Mouse (Mus musculus) limb, embryonic 12.5 days (tissue): ENCODE measurements around the gene Lysmd1. TPM values are rescaled to one million over a fixed set of nuclear protein-coding genes. Genes with fewer than 3 reads are reported as not detected.
"Not testable (repeated sequence)": the region's sequence is repeated elsewhere in the genome, so short reads cannot be mapped to it uniquely, and the experiment has no call there.

Experiments
- ATAC-seq: fragments of 200-750 bp; cut with Nextera tagmentation; 2 replicates; pipeline ENCODE4 v1.8.0; 2017; ENCODE audit warnings: low read depth, moderate TSS enrichment; ENCODE audit not compliant: insufficient number of reproducible peaks, insufficient read depth, low FRiP score, low TSS enrichment
- H3K27ac ChIP-seq: fragments of 300-500 bp; sonication (generic); 2 replicates; pipeline ENCODE4 v1.5.1; 2016; ENCODE audit warnings: mild to moderate bottlenecking, moderate library complexity
- H3K27me3 ChIP-seq: fragments of 300-500 bp; sonication (generic); 2 replicates; pipeline ENCODE4 v1.6.1; 2016; ENCODE audit warnings: mild to moderate bottlenecking, moderate library complexity
- H3K36me3 ChIP-seq: fragments of 300-500 bp; sonication (generic); 2 replicates; pipeline ENCODE4 v1.6.1; 2016; ENCODE audit warnings: mild to moderate bottlenecking, moderate library complexity
- H3K4me1 ChIP-seq: fragments of 300-500 bp; sonication (generic); replicated peaks from 2 replicates; pipeline ENCODE4 v1.6.1; 2016
- H3K4me2 ChIP-seq: fragments of 300-500 bp; sonication (generic); 2 replicates; pipeline ENCODE4 v1.6.1; 2016; ENCODE audit warnings: mild to moderate bottlenecking, moderate library complexity
- H3K4me3 ChIP-seq: fragments of 300-500 bp; sonication (generic); replicated peaks from 2 replicates; pipeline ENCODE4 v1.5.1; 2016; ENCODE audit warnings: mild to moderate bottlenecking
- H3K9ac ChIP-seq: fragments of 300-500 bp; sonication (generic); replicated peaks from 2 replicates; pipeline ENCODE4 v1.6.1; 2016; ENCODE audit warnings: mild to moderate bottlenecking, moderate library complexity
- H3K9me3 ChIP-seq: fragments of 300-500 bp; sonication (generic); 2 replicates; pipeline ENCODE4 v1.6.1; 2016; ENCODE audit warnings: mild to moderate bottlenecking, moderate library complexity
- WGBS: fragments of 180-500 bp; shearing (Covaris S2); methylation state at CpG from one replicate; pipeline ENCODE4 v1.1.7; 2016; 5-methylcytosine and 5-hydroxymethylcytosine counted together
- polyA plus RNA-seq: library from polyadenylated mRNA; unstranded; fragments of >200 nt; fragmentation: Nextera tagmentation; extraction: Ambion mirVana; gene quantifications from 2 replicates; pipeline ENCODE4 v1.2.1, GENCODE M21; 2016

Lysmd1 gene
- polyA plus RNA-seq, 1 experiment from 2014 or later, result 18.0 TPM

- no peak overlapping the region for H3K9ac ChIP-seq
- H3K4me3 ChIP-seq, result no peak overlapping the region
- H3K27ac ChIP-seq, result no peak overlapping the region
- H3K4me2 ChIP-seq, result no peak overlapping the region
- WGBS, result 72% methylated on average over 2 of the region's 2 CpGs
- no peak for ATAC-seq
- no peaks in the 10 kb centered on the region for H3K4me1 ChIP-seq
- H3K36me3 ChIP-seq, result peaks cover 79% of the 10 kb centered on the region
- H3K9me3 ChIP-seq, result no peaks in the 10 kb centered on the region
- H3K27me3 ChIP-seq, result no peaks in the 10 kb centered on the region
Observed at GRCm38 (mm10) chr3:95117751-95118150, 16.1 kb upstream of the Lysmd1 start.

- Histone ChIP-seq H3K9me3 (no peaks in the 10 kb centered on the region), H3K27ac (0 out of 2 replicates have a peak overlapping the region, but pooled peaks have one; percentile 46), H3K4me1 (peaks cover 15% of the 10 kb centered on the region), H3K4me3 (no peak overlapping the region), H3K9ac (no peak overlapping the region), H3K36me3 (peaks cover 74% of the 10 kb centered on the region), H3K4me2 (no peak overlapping the region), H3K27me3 (no peaks in the 10 kb centered on the region)
- WGBS, result 80% methylated on average over 6 of the region's 6 CpGs
- no peak for ATAC-seq
Observed at GRCm38 (mm10) chr3:95121580-95121979, 12.3 kb upstream of the Lysmd1 start.

- H3K4me2 ChIP-seq, result no peak within 1 kb of the TSS
- 52% methylated on average over 6 of the region's 6 CpGs for WGBS
- H3K27ac ChIP-seq, result peak within 1 kb of the TSS; percentile 8; the same call in 1 of the 2 replicates
- H3K36me3 ChIP-seq, result peaks cover 59% of the 10 kb centered on the region
- peaks cover 18% of the 10 kb centered on the region for H3K4me1 ChIP-seq
- no peak within 1 kb of the TSS for H3K4me3 ChIP-seq
- H3K27me3 ChIP-seq, result no peaks in the 10 kb centered on the region
- 0 out of 2 replicates have a peak, but pooled peaks have one; percentile 16 for ATAC-seq
- no peaks in the 10 kb centered on the region for H3K9me3 ChIP-seq
- H3K9ac ChIP-seq, result 0 out of 2 replicates have a peak within 1 kb of the TSS, but pooled peaks have one; percentile 13
Observed at GRCm38 (mm10) chr3:95124246-95124645, 9.6 kb upstream of the Lysmd1 start, which contains the start of gene Tmod4. TSS of gene Tmod4 (plus strand) at chr3:95124476.

- Histone ChIP-seq H3K4me3 (no peak overlapping the region), H3K27ac (peak overlapping the region; percentile 8; the same call in 1 of the 2 replicates), H3K9ac (0 out of 2 replicates have a peak overlapping the region, but pooled peaks have one; percentile 13), H3K27me3 (no peaks in the 10 kb centered on the region), H3K36me3 (peaks cover 59% of the 10 kb centered on the region), H3K4me2 (no peak overlapping the region), H3K9me3 (no peaks in the 10 kb centered on the region), H3K4me1 (peaks cover 23% of the 10 kb centered on the region)
- 39% methylated on average over 5 of the region's 5 CpGs for WGBS
- ATAC-seq, result no peak
Observed at GRCm38 (mm10) chr3:95124972-95125371, 8.9 kb upstream of the Lysmd1 start.

GRCm38 (mm10) chr3:95129226-95129651 lies 4.6 kb upstream of the Lysmd1 start:
- Histone ChIP-seq H3K9ac (no peak overlapping the region), H3K4me2 (no peak overlapping the region), H3K9me3 (0 out of 2 replicates have a peak, but pooled peaks cover 4% of the 10 kb centered on the region), H3K4me1 (peaks cover 24% of the 10 kb centered on the region), H3K36me3 (peaks cover 38% of the 10 kb centered on the region), H3K4me3 (no peak overlapping the region), H3K27ac (no peak overlapping the region), H3K27me3 (no peaks in the 10 kb centered on the region)
- 34% methylated on average over 6 of the region's 6 CpGs for WGBS
- ATAC-seq, result no peak

GRCm38 (mm10) chr3:95130081-95130480 lies 3.8 kb upstream of the Lysmd1 start:
- Histone ChIP-seq H3K9me3 (0 out of 2 replicates have a peak, but pooled peaks cover 4% of the 10 kb centered on the region), H3K27me3 (no peaks in the 10 kb centered on the region), H3K4me3 (no peak overlapping the region), H3K36me3 (peaks cover 38% of the 10 kb centered on the region), H3K4me1 (peaks cover 18% of the 10 kb centered on the region), H3K9ac (no peak overlapping the region; the same call in 1 of the 2 replicates), H3K4me2 (no peak overlapping the region), H3K27ac (no peak overlapping the region)
- no peak for ATAC-seq
- 90% methylated on average over 5 of the region's 5 CpGs for WGBS

GRCm38 (mm10) chr3:95132389-95132788 lies 1.5 kb upstream of the Lysmd1 start:
- not testable (repeated sequence) for H3K9me3 ChIP-seq

GRCm38 (mm10) chr3:95133176-95133575 lies 712 bp upstream of the Lysmd1 start:
- Histone ChIP-seq H3K27me3 (no peaks in the 10 kb centered on the region), H3K9me3 (0 out of 2 replicates have a peak, but pooled peaks cover 4% of the 10 kb centered on the region), H3K4me2 (peak overlapping the region; percentile 86), H3K4me1 (peaks cover 23% of the 10 kb centered on the region), H3K36me3 (peaks cover 38% of the 10 kb centered on the region), H3K27ac (peak overlapping the region; percentile 78), H3K9ac (peak overlapping the region; percentile 75), H3K4me3 (peak overlapping the region; percentile 65)
- ATAC-seq, result no peak
- 62% methylated on average over 11 of the region's 11 CpGs for WGBS

More at GRCm38 (mm10) chr3:95132389-95132788, 1.5 kb upstream of the Lysmd1 start:
- 0 out of 2 replicates have a peak overlapping the region, but pooled peaks have one; percentile 65 for H3K4me3 ChIP-seq
- 0 out of 2 replicates have a peak overlapping the region, but pooled peaks have one; percentile 86 for H3K4me2 ChIP-seq
- H3K36me3 ChIP-seq, result peaks cover 35% of the 10 kb centered on the region
- H3K9ac ChIP-seq, H3K27me3 ChIP-seq, H3K27ac ChIP-seq, ATAC-seq: not testable (repeated sequence)
- peaks cover 23% of the 10 kb centered on the region for H3K4me1 ChIP-seq
- 94% methylated on average over 2 of the region's 2 CpGs for WGBS

GRCm38 (mm10) chr3:95134133-95134532 lies 245 bp downstream of the Lysmd1 start:
- not testable (repeated sequence) for H3K4me2 ChIP-seq, H3K9me3 ChIP-seq, H3K9ac ChIP-seq, H3K27ac ChIP-seq, H3K27me3 ChIP-seq
- H3K4me3 ChIP-seq, result peak overlapping the region; percentile 65
- no CpG with 5 or more reads among the region's 12 CpGs for WGBS
- ATAC-seq, result peak; percentile 48
- peaks cover 22% of the 10 kb centered on the region for H3K4me1 ChIP-seq
- peaks cover 29% of the 10 kb centered on the region for H3K36me3 ChIP-seq

- Histone ChIP-seq H3K9ac (0 out of 2 replicates have a peak overlapping the region, but pooled peaks have one; percentile 40), H3K4me1 (peaks cover 16% of the 10 kb centered on the region)
- WGBS, result 28% methylated on average over 6 of the region's 6 CpGs
Observed at GRCm38 (mm10) chr3:95135023-95135422, 1.1 kb downstream of the Lysmd1 start.

GRCm38 (mm10) chr3:95135433-95136052 lies 1.7 kb downstream of the Lysmd1 start:
- ATAC-seq, result no peak
- Histone ChIP-seq H3K4me2 (peak overlapping the region; percentile 59), H3K9me3 (0 out of 2 replicates have a peak, but pooled peaks cover 4% of the 10 kb centered on the region), H3K27me3 (no peaks in the 10 kb centered on the region), H3K36me3 (peaks cover 31% of the 10 kb centered on the region), H3K9ac (no peak overlapping the region), H3K27ac (no peak overlapping the region), H3K4me3 (peak overlapping the region; percentile 35; the same call in 1 of the 2 replicates), H3K4me1 (peaks cover 16% of the 10 kb centered on the region)
- 86% methylated on average over 7 of the region's 7 CpGs for WGBS

More at GRCm38 (mm10) chr3:95135023-95135422, 1.1 kb downstream of the Lysmd1 start:
- ATAC-seq, result no peak
- Histone ChIP-seq H3K4me3 (peak overlapping the region; percentile 35), H3K36me3 (peaks cover 30% of the 10 kb centered on the region), H3K9me3 (0 out of 2 replicates have a peak, but pooled peaks cover 4% of the 10 kb centered on the region), H3K27me3 (no peaks in the 10 kb centered on the region), H3K4me2 (peak overlapping the region; percentile 59), H3K27ac (no peak overlapping the region)
